Mouse (Mus musculus): ENCODE measurements around the gene Tmem110. TPM values are rescaled to one million over a fixed set of nuclear protein-coding genes. Genes with fewer than 3 reads are reported as not detected.
A peak's percentile ranks its signal among the peaks of the same experiment; 100 is the strongest.

The Tmem110 gene
- polyA plus RNA-seq, 1 experiment from 2014 or later, result 18.7 TPM

- H3K36me3 ChIP-seq (ENCODE audit: control insufficient read depth, insufficient read depth, low read length), result no peaks in the 10 kb centered on the region
- H3K9ac ChIP-seq (replicated peaks; ENCODE audit: low read length), result no peak overlapping the region
- no peak for ATAC-seq (ENCODE audit: low FRiP score, low TSS enrichment)
- H3K27ac ChIP-seq (replicated peaks; ENCODE audit: low read depth, low read length), result no peak overlapping the region
- 88% methylated on average over 8 of the region's 8 CpGs for WGBS
- DNase-seq, result no peak
- H3K4me2 ChIP-seq (ENCODE audit: low read length), result no peak overlapping the region
- no peak overlapping the region for H3K4me3 ChIP-seq (replicated peaks; ENCODE audit: low read depth, low read length)
- no peaks in the 10 kb centered on the region; the same call in 1 of the 2 replicates for H3K9me3 ChIP-seq (ENCODE audit: control insufficient read depth, low read length)
- no peaks in the 10 kb centered on the region for H3K27me3 ChIP-seq (ENCODE audit: control insufficient read depth, insufficient read depth, low read length)
- no peaks in the 10 kb centered on the region for H3K4me1 ChIP-seq (ENCODE audit: control insufficient read depth, insufficient read depth, low read length)
Observed at GRCm38 (mm10) chr14:30904307-30904706, 78.9 kb downstream of the Tmem110 start.

- DNase-seq, result no peak
- Histone ChIP-seq H3K27ac (replicated peaks; ENCODE audit: low read depth, low read length) (no peak overlapping the region), H3K4me1 (ENCODE audit: control insufficient read depth, insufficient read depth, low read length) (no peaks in the 10 kb centered on the region), H3K27me3 (ENCODE audit: control insufficient read depth, insufficient read depth, low read length) (no peaks in the 10 kb centered on the region), H3K9me3 (ENCODE audit: control insufficient read depth, low read length) (no peaks in the 10 kb centered on the region), H3K4me2 (ENCODE audit: low read length) (no peak overlapping the region), H3K36me3 (ENCODE audit: control insufficient read depth, insufficient read depth, low read length) (no peaks in the 10 kb centered on the region), H3K9ac (replicated peaks; ENCODE audit: low read length) (no peak overlapping the region), H3K4me3 (replicated peaks; ENCODE audit: low read depth, low read length) (no peak overlapping the region)
- 89% methylated on average over 6 of the region's 6 CpGs for WGBS
- ATAC-seq (ENCODE audit: low FRiP score, low TSS enrichment), result no peak
Observed at GRCm38 (mm10) chr14:30906001-30906400, 80.6 kb downstream of the Tmem110 start.

GRCm38 (mm10) chr14:30907814-30908265, 82.5 kb downstream of the Tmem110 start:
- no peak overlapping the region for H3K27ac ChIP-seq (replicated peaks; ENCODE audit: low read depth, low read length)
- 91% methylated on average over 3 of the region's 3 CpGs for WGBS
- H3K27me3 ChIP-seq (ENCODE audit: control insufficient read depth, insufficient read depth, low read length), result no peaks in the 10 kb centered on the region
- no peaks in the 10 kb centered on the region for H3K9me3 ChIP-seq (ENCODE audit: control insufficient read depth, low read length)
- no peak overlapping the region for H3K4me2 ChIP-seq (ENCODE audit: low read length)
- DNase-seq (no peak), ATAC-seq (ENCODE audit: low FRiP score, low TSS enrichment) (no peak)
- H3K9ac ChIP-seq (replicated peaks; ENCODE audit: low read length), result no peak overlapping the region
- H3K36me3 ChIP-seq (ENCODE audit: control insufficient read depth, insufficient read depth, low read length), result no peaks in the 10 kb centered on the region
- H3K4me3 ChIP-seq (replicated peaks; ENCODE audit: low read depth, low read length), result no peak overlapping the region
- H3K4me1 ChIP-seq (ENCODE audit: control insufficient read depth, insufficient read depth, low read length), result no peaks in the 10 kb centered on the region

GRCm38 (mm10) chr14:30911141-30911540, 85.8 kb downstream of the Tmem110 start:
- ATAC-seq (ENCODE audit: low FRiP score, low TSS enrichment) (no peak), DNase-seq (no peak)
- Histone ChIP-seq H3K9me3 (ENCODE audit: control insufficient read depth, low read length) (no peaks in the 10 kb centered on the region), H3K4me2 (ENCODE audit: low read length) (no peak overlapping the region), H3K9ac (replicated peaks; ENCODE audit: low read length) (no peak overlapping the region), H3K36me3 (ENCODE audit: control insufficient read depth, insufficient read depth, low read length) (no peaks in the 10 kb centered on the region), H3K27ac (replicated peaks; ENCODE audit: low read depth, low read length) (no peak overlapping the region), H3K4me1 (ENCODE audit: control insufficient read depth, insufficient read depth, low read length) (no peaks in the 10 kb centered on the region), H3K4me3 (replicated peaks; ENCODE audit: low read depth, low read length) (no peak overlapping the region), H3K27me3 (ENCODE audit: control insufficient read depth, insufficient read depth, low read length) (no peaks in the 10 kb centered on the region)
- WGBS, result 87% methylated on average over 8 of the region's 8 CpGs

GRCm38 (mm10) chr14:30912641-30913040, 87.3 kb downstream of the Tmem110 start:
- ATAC-seq (ENCODE audit: low FRiP score, low TSS enrichment) (no peak), DNase-seq (no peak)
- H3K27ac ChIP-seq (replicated peaks; ENCODE audit: low read depth, low read length), result no peak overlapping the region

GRCm38 (mm10) chr14:30913404-30913803, 88.0 kb downstream of the Tmem110 start:
- H3K4me1 ChIP-seq (ENCODE audit: control insufficient read depth, insufficient read depth, low read length), result no peaks in the 10 kb centered on the region
- H3K27ac ChIP-seq (replicated peaks; ENCODE audit: low read depth, low read length), result no peak overlapping the region
- WGBS, result 88% methylated on average over 5 of the region's 5 CpGs
- H3K9me3 ChIP-seq (ENCODE audit: control insufficient read depth, low read length), result no peaks in the 10 kb centered on the region
- H3K9ac ChIP-seq (replicated peaks; ENCODE audit: low read length), result no peak overlapping the region
- no peak for ATAC-seq (ENCODE audit: low FRiP score, low TSS enrichment)
- no peak overlapping the region for H3K4me2 ChIP-seq (ENCODE audit: low read length)
- no peak overlapping the region for H3K4me3 ChIP-seq (replicated peaks; ENCODE audit: low read depth, low read length)
- no peaks in the 10 kb centered on the region for H3K36me3 ChIP-seq (ENCODE audit: control insufficient read depth, insufficient read depth, low read length)
- H3K27me3 ChIP-seq (ENCODE audit: control insufficient read depth, insufficient read depth, low read length), result no peaks in the 10 kb centered on the region
- DNase-seq, result peak; percentile 2

More at GRCm38 (mm10) chr14:30912641-30913040, 87.3 kb downstream of the Tmem110 start:
- Histone ChIP-seq H3K4me2 (ENCODE audit: low read length) (no peak overlapping the region), H3K9ac (replicated peaks; ENCODE audit: low read length) (no peak overlapping the region), H3K9me3 (ENCODE audit: control insufficient read depth, low read length) (no peaks in the 10 kb centered on the region), H3K27me3 (ENCODE audit: control insufficient read depth, insufficient read depth, low read length) (no peaks in the 10 kb centered on the region), H3K4me1 (ENCODE audit: control insufficient read depth, insufficient read depth, low read length) (no peaks in the 10 kb centered on the region), H3K36me3 (ENCODE audit: control insufficient read depth, insufficient read depth, low read length) (no peaks in the 10 kb centered on the region), H3K4me3 (replicated peaks; ENCODE audit: low read depth, low read length) (no peak overlapping the region)
- 82% methylated on average over 8 of the region's 8 CpGs for WGBS

- Histone ChIP-seq H3K4me3 (replicated peaks; ENCODE audit: low read depth, low read length) (no peak overlapping the region), H3K9ac (replicated peaks; ENCODE audit: low read length) (no peak overlapping the region), H3K9me3 (ENCODE audit: control insufficient read depth, low read length) (no peaks in the 10 kb centered on the region), H3K36me3 (ENCODE audit: control insufficient read depth, insufficient read depth, low read length) (no peaks in the 10 kb centered on the region), H3K4me2 (ENCODE audit: low read length) (no peak overlapping the region), H3K4me1 (ENCODE audit: control insufficient read depth, insufficient read depth, low read length) (no peaks in the 10 kb centered on the region), H3K27ac (replicated peaks; ENCODE audit: low read depth, low read length) (no peak overlapping the region), H3K27me3 (ENCODE audit: control insufficient read depth, insufficient read depth, low read length) (no peaks in the 10 kb centered on the region)
- ATAC-seq (ENCODE audit: low FRiP score, low TSS enrichment) (no peak), DNase-seq (no peak)
- 95% methylated on average over 1 of the region's 1 CpGs for WGBS
Observed at GRCm38 (mm10) chr14:30916516-30916915, 91.1 kb downstream of the Tmem110 start.

GRCm38 (mm10) chr14:30922053-30922670, 96.8 kb downstream of the Tmem110 start:
- no peaks in the 10 kb centered on the region for H3K4me1 ChIP-seq (ENCODE audit: control insufficient read depth, insufficient read depth, low read length)
- no peaks in the 10 kb centered on the region for H3K9me3 ChIP-seq (ENCODE audit: control insufficient read depth, low read length)
- H3K4me2 ChIP-seq (ENCODE audit: low read length), result no peak overlapping the region
- 52% methylated on average over 8 of the region's 8 CpGs for WGBS
- H3K36me3 ChIP-seq (ENCODE audit: control insufficient read depth, insufficient read depth, low read length), result no peaks in the 10 kb centered on the region
- ATAC-seq (ENCODE audit: low FRiP score, low TSS enrichment) (no peak), DNase-seq (peak; percentile 13)
- H3K9ac ChIP-seq (replicated peaks; ENCODE audit: low read length), result no peak overlapping the region
- no peak overlapping the region for H3K27ac ChIP-seq (replicated peaks; ENCODE audit: low read depth, low read length)
- H3K4me3 ChIP-seq (replicated peaks; ENCODE audit: low read depth, low read length), result no peak overlapping the region
- no peaks in the 10 kb centered on the region for H3K27me3 ChIP-seq (ENCODE audit: control insufficient read depth, insufficient read depth, low read length)

- DNase-seq, result peak; percentile 0
- ATAC-seq (ENCODE audit: low FRiP score, low TSS enrichment), result no peak
Observed at GRCm38 (mm10) chr14:30923375-30924105, 98.2 kb downstream of the Tmem110 start, which contains the start of gene Itih3. Gene Itih3, minus strand, starts transcription at chr14:30923760.

More at GRCm38 (mm10) chr14:30923375-30924105, 98.2 kb downstream of the Tmem110 start, which contains the start of gene Itih3:
- H3K36me3 ChIP-seq (ENCODE audit: control insufficient read depth, insufficient read depth, low read length), result no peaks in the 10 kb centered on the region
- no peaks in the 10 kb centered on the region for H3K4me1 ChIP-seq (ENCODE audit: control insufficient read depth, insufficient read depth, low read length)
- H3K4me2 ChIP-seq (ENCODE audit: low read length), result no peak within 1 kb of the TSS
- 77% methylated on average over 6 of the region's 6 CpGs for WGBS
- H3K27ac ChIP-seq (replicated peaks; ENCODE audit: low read depth, low read length), result no peak within 1 kb of the TSS
- no peak within 1 kb of the TSS for H3K4me3 ChIP-seq (replicated peaks; ENCODE audit: low read depth, low read length)
- no peak within 1 kb of the TSS for H3K9ac ChIP-seq (replicated peaks; ENCODE audit: low read length)
- H3K27me3 ChIP-seq (ENCODE audit: control insufficient read depth, insufficient read depth, low read length), result no peaks in the 10 kb centered on the region
- no peaks in the 10 kb centered on the region for H3K9me3 ChIP-seq (ENCODE audit: control insufficient read depth, low read length)
